Mouse (Mus musculus) intestine, embryonic 15.5 days (tissue): ENCODE measurements at regions not wholly inside any gene's neighbourhood (a gene's known extent, or its start where the extent isn't known, plus 50 kb on each side); places are given as distances from the start of the nearest gene placed in this dataset.

ENCODE experiments used
- ATAC-seq: fragments of 200-750 bp; cut with Nextera tagmentation; 2 replicates; pipeline ENCODE4 v1.8.0; 2017; ENCODE audit warnings: moderate TSS enrichment, moderate library complexity
- H3K27ac ChIP-seq: fragments of 300-500 bp; sonication (generic); 2 replicates; pipeline ENCODE4 v1.5.1; 2015; ENCODE audit warnings: mild to moderate bottlenecking, inconsistent platforms
- H3K27me3 ChIP-seq: fragments of 300-500 bp; sonication (generic); replicated peaks from 2 replicates; pipeline ENCODE4 v1.6.1; 2015; ENCODE audit warnings: inconsistent platforms
- H3K36me3 ChIP-seq: fragments of 300-500 bp; sonication (generic); 2 replicates; pipeline ENCODE4 v1.6.1; 2015; ENCODE audit warnings: inconsistent platforms
- H3K4me1 ChIP-seq: fragments of 300-500 bp; sonication (generic); replicated peaks from 2 replicates; pipeline ENCODE4 v1.6.1; 2015; ENCODE audit warnings: inconsistent platforms
- H3K4me2 ChIP-seq: fragments of 300-500 bp; sonication (generic); replicated peaks from 2 replicates; pipeline ENCODE4 v1.6.1; 2015; ENCODE audit warnings: mild to moderate bottlenecking, inconsistent platforms
- H3K4me3 ChIP-seq: fragments of 300-500 bp; sonication (generic); replicated peaks from 2 replicates; pipeline ENCODE4 v1.5.1; 2015; ENCODE audit warnings: inconsistent platforms
- H3K9ac ChIP-seq: fragments of 300-500 bp; sonication (generic); 2 replicates; pipeline ENCODE4 v1.6.1; 2015; ENCODE audit warnings: inconsistent platforms
- H3K9me3 ChIP-seq: fragments of 300-500 bp; sonication (generic); 2 replicates; pipeline ENCODE4 v1.6.1; 2016; ENCODE audit warnings: inconsistent platforms
- WGBS: fragments of 180-500 bp; shearing (Covaris S2); methylation state at CpG from one replicate; pipeline ENCODE4 v1.1.7; 2015; 5-methylcytosine and 5-hydroxymethylcytosine counted together

GRCm38 (mm10) chr11:43344767-43345561 lies 81.1 kb downstream of the Pttg1 start:
- 0 out of 2 replicates have a peak overlapping the region, but pooled peaks have one; percentile 7 for H3K4me2 ChIP-seq
- ATAC-seq, result peak; percentile 43; the same call in 1 of the 2 replicates
- H3K36me3 ChIP-seq, result no peaks in the 10 kb centered on the region
- no peak overlapping the region for H3K9ac ChIP-seq
- H3K9me3 ChIP-seq, result no peaks in the 10 kb centered on the region
- 0 out of 2 replicates have a peak, but pooled peaks cover 7% of the 10 kb centered on the region for H3K4me1 ChIP-seq
- no peaks in the 10 kb centered on the region for H3K27me3 ChIP-seq
- H3K27ac ChIP-seq, result no peak overlapping the region
- H3K4me3 ChIP-seq, result no peak overlapping the region
- WGBS, result 32% methylated on average over 14 of the region's 14 CpGs

GRCm38 (mm10) chr11:43343574-43343973 lies 82.5 kb downstream of the Pttg1 start:
- no peak for ATAC-seq
- Histone ChIP-seq H3K36me3 (no peaks in the 10 kb centered on the region), H3K27me3 (no peaks in the 10 kb centered on the region), H3K9me3 (no peaks in the 10 kb centered on the region), H3K4me3 (no peak overlapping the region), H3K27ac (no peak overlapping the region), H3K9ac (no peak overlapping the region), H3K4me1 (0 out of 2 replicates have a peak, but pooled peaks cover 7% of the 10 kb centered on the region), H3K4me2 (no peak overlapping the region)
- 83% methylated on average over 5 of the region's 5 CpGs for WGBS

- ATAC-seq, result no peak
- no peak overlapping the region for H3K4me3 ChIP-seq
- no peaks in the 10 kb centered on the region for H3K4me1 ChIP-seq
- H3K27ac ChIP-seq, result no peak overlapping the region
- no peak overlapping the region for H3K9ac ChIP-seq
- no peaks in the 10 kb centered on the region for H3K36me3 ChIP-seq
- no peaks in the 10 kb centered on the region for H3K9me3 ChIP-seq
- no peaks in the 10 kb centered on the region for H3K27me3 ChIP-seq
- 82% methylated on average over 2 of the region's 2 CpGs for WGBS
- H3K4me2 ChIP-seq, result no peak overlapping the region
Observed at GRCm38 (mm10) chr11:43338377-43338993, 87.6 kb downstream of the Pttg1 start.

GRCm38 (mm10) chr11:43335668-43336265 lies 90.3 kb downstream of the Pttg1 start:
- no peak overlapping the region for H3K27ac ChIP-seq
- H3K9ac ChIP-seq, result no peak overlapping the region
- H3K27me3 ChIP-seq, result no peaks in the 10 kb centered on the region
- ATAC-seq, result no peak
- no peak overlapping the region for H3K4me3 ChIP-seq
- H3K9me3 ChIP-seq, result no peaks in the 10 kb centered on the region
- no peaks in the 10 kb centered on the region for H3K4me1 ChIP-seq
- WGBS, result 73% methylated on average over 7 of the region's 7 CpGs
- no peaks in the 10 kb centered on the region for H3K36me3 ChIP-seq
- no peak overlapping the region for H3K4me2 ChIP-seq

- no peak for ATAC-seq
- 51% methylated on average over 4 of the region's 4 CpGs for WGBS
- H3K27me3 ChIP-seq, result no peaks in the 10 kb centered on the region
Observed at GRCm38 (mm10) chr11:43333547-43333946, 92.5 kb downstream of the Pttg1 start.

GRCm38 (mm10) chr11:43313996-43314395 lies 112.1 kb downstream of the Pttg1 start:
- no peak overlapping the region for H3K4me3 ChIP-seq
- H3K27ac ChIP-seq, result no peak overlapping the region
- no peaks in the 10 kb centered on the region for H3K4me1 ChIP-seq
- 91% methylated on average over 4 of the region's 4 CpGs for WGBS
- no peak overlapping the region for H3K4me2 ChIP-seq
- no peak for ATAC-seq
- no peaks in the 10 kb centered on the region for H3K36me3 ChIP-seq
- no peaks in the 10 kb centered on the region for H3K9me3 ChIP-seq
- H3K9ac ChIP-seq, result no peak overlapping the region
- no peaks in the 10 kb centered on the region for H3K27me3 ChIP-seq

More at GRCm38 (mm10) chr11:43333547-43333946, 92.5 kb downstream of the Pttg1 start:
- no peaks in the 10 kb centered on the region for H3K36me3 ChIP-seq
- no peak overlapping the region for H3K4me3 ChIP-seq
- H3K9me3 ChIP-seq, result no peaks in the 10 kb centered on the region
- no peaks in the 10 kb centered on the region for H3K4me1 ChIP-seq
- no peak overlapping the region for H3K4me2 ChIP-seq
- H3K9ac ChIP-seq, result no peak overlapping the region
- no peak overlapping the region for H3K27ac ChIP-seq
